Mouse (Mus musculus) kidney, postnatal 0 days (tissue): Measurements from ENCODE around the gene Olfr1013. TPM values are rescaled to one million over a fixed set of nuclear protein-coding genes. Genes with fewer than 3 reads are reported as not detected.

ENCODE experiments used
- ATAC-seq: fragments of 200-750 bp; cut with Nextera tagmentation; replicated peaks from 2 replicates; pipeline ENCODE4 v1.8.0; 2017; ENCODE audit warnings: low read depth, moderate number of reproducible peaks, moderate TSS enrichment, moderate library complexity; ENCODE audit not compliant: low FRiP score
- DNase-seq: peaks from one replicate; pipeline ENCODE4 v3.0.0-alpha.2; 2016; ENCODE audit warnings: low spot score
- H3K27ac ChIP-seq: fragments of 300-500 bp; sonication (generic); 2 replicates; pipeline ENCODE4 v1.5.1; 2014; ENCODE audit warnings: mild to moderate bottlenecking
- H3K27me3 ChIP-seq: fragments of 300-500 bp; sonication (generic); 2 replicates; pipeline ENCODE4 v1.6.1; 2014; ENCODE audit warnings: low read length, mixed read lengths; ENCODE audit not compliant: insufficient read depth
- H3K36me3 ChIP-seq: fragments of 300-500 bp; sonication (generic); 2 replicates; pipeline ENCODE4 v1.6.1; 2014; ENCODE audit warnings: low read length, mixed read lengths; ENCODE audit not compliant: insufficient read depth
- H3K4me1 ChIP-seq: fragments of 300-500 bp; sonication (generic); replicated peaks from 2 replicates; pipeline ENCODE4 v1.6.1; 2014; ENCODE audit warnings: antibody characterized with exemption, low read length, mixed read lengths; ENCODE audit not compliant: insufficient read depth
- H3K4me2 ChIP-seq: fragments of 300-500 bp; sonication (generic); 2 replicates; pipeline ENCODE4 v1.6.1; 2014; ENCODE audit warnings: mild to moderate bottlenecking, low read length, moderate library complexity, mixed read lengths
- H3K4me3 ChIP-seq: fragments of 300-500 bp; sonication (generic); replicated peaks from 2 replicates; pipeline ENCODE4 v1.5.1; 2014; ENCODE audit warnings: low read depth, low read length
- H3K9ac ChIP-seq: fragments of 300-500 bp; sonication (generic); 2 replicates; pipeline ENCODE4 v1.6.1; 2014; ENCODE audit warnings: low read depth, low read length
- H3K9me3 ChIP-seq: fragments of 300-500 bp; sonication (generic); replicated peaks from 2 replicates; pipeline ENCODE4 v1.6.1; 2016; ENCODE audit warnings: low read length, inconsistent platforms, mixed read lengths
- CTCF ChIP-seq: IDR thresholded peaks from 2 replicates; pipeline ENCODE4 v1.5.1; 2016; ENCODE audit warnings: antibody characterized with exemption, low read depth, mild to moderate bottlenecking, moderate library complexity
- WGBS: fragments of 180-500 bp; shearing (Covaris S2); extraction: QIAGEN DNeasy Blood & Tissue Kit; methylation state at CpG from one replicate; pipeline ENCODE4 v1.1.7; 2014; 5-methylcytosine and 5-hydroxymethylcytosine counted together
- polyA plus RNA-seq: library from polyadenylated mRNA; unstranded; fragments of >200 nt; fragmentation: Nextera tagmentation; extraction: Ambion mirVana; gene quantifications from 2 replicates; pipeline ENCODE4 v1.2.1, GENCODE M21; 2015

Gene Olfr1013
- polyA plus RNA-seq, 1 experiment from 2014 or later = not detected

DNA sequence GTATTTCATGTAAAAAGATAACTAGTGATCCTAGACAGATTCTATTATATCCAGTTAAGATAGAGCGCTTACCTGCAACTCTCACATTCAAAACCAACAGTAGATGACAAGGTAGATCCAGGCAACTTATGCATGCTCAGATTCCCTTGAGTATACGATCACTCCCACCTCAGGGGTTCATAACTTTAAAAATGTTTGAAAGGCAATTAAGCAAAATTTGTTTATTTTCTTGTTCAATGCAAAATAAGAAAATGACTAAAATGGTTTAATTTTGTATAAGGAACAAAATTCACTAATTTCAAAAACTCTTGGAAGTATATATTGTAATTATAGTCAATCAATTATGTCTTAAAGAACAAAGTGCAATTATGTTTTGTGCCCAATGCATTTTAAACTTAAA lies 35.5 kb downstream of the Olfr1013 start, which contains the start of gene Olfr1016:
Olfr1016 (minus strand) TSS at position 101 of the 400 bp plus-strand sequence.
- Histone ChIP-seq H3K4me2 (no peak within 1 kb of the TSS), H3K27me3 (no peaks in the 10 kb centered on the region), H3K27ac (no peak within 1 kb of the TSS), H3K36me3 (no peaks in the 10 kb centered on the region), H3K4me3 (no peak within 1 kb of the TSS), H3K9me3 (no peaks in the 10 kb centered on the region), H3K4me1 (no peaks in the 10 kb centered on the region), H3K9ac (no peak within 1 kb of the TSS)
- WGBS = 87% methylated on average over 2 of the region's 2 CpGs
- no peak for DNase-seq
- no peak for ATAC-seq
- no peak for TF ChIP-seq CTCF

DNA sequence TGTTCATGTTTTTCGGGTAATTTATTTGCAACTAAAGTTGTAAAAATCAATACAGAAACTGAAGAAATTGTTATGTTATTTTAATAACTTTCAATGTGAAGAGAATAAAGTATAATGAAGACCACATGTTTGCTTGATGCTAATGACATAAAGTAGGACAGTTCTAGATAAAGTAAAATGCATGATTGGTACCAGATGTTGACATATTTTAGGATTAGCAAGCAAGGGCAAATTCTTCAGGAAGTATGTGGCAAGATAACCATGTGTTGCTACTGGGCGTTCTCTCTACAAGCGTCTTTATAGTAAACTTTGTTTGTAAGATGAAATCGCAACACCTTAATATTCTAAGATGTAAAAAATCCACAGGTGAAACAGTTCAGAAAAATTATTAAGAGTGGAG lies 37.6 kb downstream of the Olfr1013 start:
- no peaks in the 10 kb centered on the region for H3K36me3 ChIP-seq
- H3K9me3 ChIP-seq = no peaks in the 10 kb centered on the region
- H3K4me1 ChIP-seq = no peaks in the 10 kb centered on the region
- ATAC-seq (no peak), DNase-seq (no peak)
- H3K9ac ChIP-seq = no peak overlapping the region
- TF ChIP-seq CTCF = no peak
- no peak overlapping the region for H3K4me3 ChIP-seq
- no peak overlapping the region for H3K27ac ChIP-seq
- H3K4me2 ChIP-seq = no peak overlapping the region
- no peaks in the 10 kb centered on the region for H3K27me3 ChIP-seq
- 88% methylated on average over 4 of the region's 4 CpGs for WGBS

DNA sequence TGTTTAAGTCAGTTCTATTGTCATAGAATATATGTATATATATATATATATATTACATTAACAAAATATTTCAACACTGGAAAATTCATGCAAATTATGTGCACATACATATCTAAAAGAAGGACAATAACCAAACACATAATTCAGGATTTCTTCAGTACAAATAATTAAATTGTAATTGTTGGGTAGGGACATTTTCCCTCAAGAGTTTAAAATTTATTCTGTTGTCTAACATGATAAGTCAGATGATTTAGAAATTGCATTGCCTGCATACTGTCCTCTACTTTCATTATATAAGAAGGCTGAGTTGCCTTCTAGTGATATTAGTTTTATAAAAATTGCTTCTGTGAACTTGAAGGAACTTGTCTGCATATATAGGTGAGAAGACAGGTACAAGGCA lies 51.3 kb downstream of the Olfr1013 start, which contains the start of gene Olfr1018:
Olfr1018 (plus strand) TSS at position 301 of the 400 bp plus-strand sequence.
- ATAC-seq = no peak
- TF ChIP-seq CTCF = no peak

More for the DNA sequence above, 51.3 kb downstream of the Olfr1013 start, which contains the start of gene Olfr1018:
- Histone ChIP-seq H3K9ac (no peak within 1 kb of the TSS), H3K36me3 (no peaks in the 10 kb centered on the region), H3K4me2 (no peak within 1 kb of the TSS), H3K4me3 (no peak within 1 kb of the TSS), H3K9me3 (no peaks in the 10 kb centered on the region), H3K27me3 (no peaks in the 10 kb centered on the region), H3K27ac (no peak within 1 kb of the TSS), H3K4me1 (no peaks in the 10 kb centered on the region)
- no peak for DNase-seq

Other genes with a start within 250 kb of the Olfr1013 start
- gene 4833423E24Rik, start 248.1 kb upstream of the Olfr1013 start, polyA plus RNA-seq = not detected in 2 replicates
- gene Olfr996, start 187.9 kb upstream of the Olfr1013 start, polyA plus RNA-seq = not detected in 2 replicates
- not detected in 2 replicates for gene Olfr998, start 178.2 kb upstream of the Olfr1013 start, polyA plus RNA-seq
- not detected in 2 replicates for gene Olfr1000, start 155.2 kb upstream of the Olfr1013 start, polyA plus RNA-seq
- not detected in 2 replicates for gene Olfr1002, start 116.4 kb upstream of the Olfr1013 start, polyA plus RNA-seq
- not detected in 2 replicates for gene Olfr154, start 102.6 kb upstream of the Olfr1013 start, polyA plus RNA-seq
- not detected in 2 replicates for gene Olfr1006, start 88.3 kb upstream of the Olfr1013 start, polyA plus RNA-seq
- gene Olfr1008, start 77.7 kb upstream of the Olfr1013 start, polyA plus RNA-seq = not detected in 2 replicates
- not detected in 2 replicates for gene Olfr1009, start 51.7 kb upstream of the Olfr1013 start, polyA plus RNA-seq
- not detected in 2 replicates for gene Olfr1012, start 4.3 kb upstream of the Olfr1013 start, polyA plus RNA-seq
- gene Olfr1014, start 5.6 kb downstream of the Olfr1013 start, polyA plus RNA-seq = not detected in 2 replicates
- gene Olfr1015, start 14.9 kb downstream of the Olfr1013 start, polyA plus RNA-seq = not detected in 2 replicates
- not detected in 2 replicates for gene Olfr1016, start 35.4 kb downstream of the Olfr1013 start, polyA plus RNA-seq
- not detected in 2 replicates for gene Olfr1018, start 51.4 kb downstream of the Olfr1013 start, polyA plus RNA-seq
- gene Olfr1019, start 78.4 kb downstream of the Olfr1013 start, polyA plus RNA-seq = not detected in 2 replicates
- gene Olfr1020, start 79.9 kb downstream of the Olfr1013 start, polyA plus RNA-seq = not detected in 2 replicates
- not detected in 2 replicates for gene Olfr1022, start 101.5 kb downstream of the Olfr1013 start, polyA plus RNA-seq
- not detected in 2 replicates for gene Olfr1023, start 118.5 kb downstream of the Olfr1013 start, polyA plus RNA-seq
- not detected in 2 replicates for gene Olfr1024, start 138.0 kb downstream of the Olfr1013 start, polyA plus RNA-seq
- gene Olfr1025-ps1, start 148.1 kb downstream of the Olfr1013 start, polyA plus RNA-seq = not detected in 2 replicates
- not detected in 2 replicates for gene Olfr1026, start 154.5 kb downstream of the Olfr1013 start, polyA plus RNA-seq
- not detected in 2 replicates for gene Olfr1028, start 183.3 kb downstream of the Olfr1013 start, polyA plus RNA-seq
- gene Olfr1029, start 206.8 kb downstream of the Olfr1013 start, polyA plus RNA-seq = not detected in 2 replicates
- gene Olfr1030, start 212.2 kb downstream of the Olfr1013 start, polyA plus RNA-seq = not detected in 2 replicates
- gene Olfr1031, start 223.2 kb downstream of the Olfr1013 start, polyA plus RNA-seq = not detected in 2 replicates
- gene Olfr1032, start 238.4 kb downstream of the Olfr1013 start, polyA plus RNA-seq = not detected in 2 replicates